Mouse (Mus musculus) ovary, postnatal 36 days (tissue): Measurements from ENCODE around the gene Klhl26.
A peak's percentile ranks its signal among the peaks of the same experiment; 100 is the strongest.
"Not testable (repeated sequence)": the region's sequence is repeated elsewhere in the genome, so short reads cannot be mapped to it uniquely, and the experiment has no call there.

Experiments
- DNase-seq: peaks from one replicate; pipeline ENCODE4 v3.0.0; 2022; ENCODE audit warnings: low spot score, mixed read lengths

Gene Klhl26

DNA sequence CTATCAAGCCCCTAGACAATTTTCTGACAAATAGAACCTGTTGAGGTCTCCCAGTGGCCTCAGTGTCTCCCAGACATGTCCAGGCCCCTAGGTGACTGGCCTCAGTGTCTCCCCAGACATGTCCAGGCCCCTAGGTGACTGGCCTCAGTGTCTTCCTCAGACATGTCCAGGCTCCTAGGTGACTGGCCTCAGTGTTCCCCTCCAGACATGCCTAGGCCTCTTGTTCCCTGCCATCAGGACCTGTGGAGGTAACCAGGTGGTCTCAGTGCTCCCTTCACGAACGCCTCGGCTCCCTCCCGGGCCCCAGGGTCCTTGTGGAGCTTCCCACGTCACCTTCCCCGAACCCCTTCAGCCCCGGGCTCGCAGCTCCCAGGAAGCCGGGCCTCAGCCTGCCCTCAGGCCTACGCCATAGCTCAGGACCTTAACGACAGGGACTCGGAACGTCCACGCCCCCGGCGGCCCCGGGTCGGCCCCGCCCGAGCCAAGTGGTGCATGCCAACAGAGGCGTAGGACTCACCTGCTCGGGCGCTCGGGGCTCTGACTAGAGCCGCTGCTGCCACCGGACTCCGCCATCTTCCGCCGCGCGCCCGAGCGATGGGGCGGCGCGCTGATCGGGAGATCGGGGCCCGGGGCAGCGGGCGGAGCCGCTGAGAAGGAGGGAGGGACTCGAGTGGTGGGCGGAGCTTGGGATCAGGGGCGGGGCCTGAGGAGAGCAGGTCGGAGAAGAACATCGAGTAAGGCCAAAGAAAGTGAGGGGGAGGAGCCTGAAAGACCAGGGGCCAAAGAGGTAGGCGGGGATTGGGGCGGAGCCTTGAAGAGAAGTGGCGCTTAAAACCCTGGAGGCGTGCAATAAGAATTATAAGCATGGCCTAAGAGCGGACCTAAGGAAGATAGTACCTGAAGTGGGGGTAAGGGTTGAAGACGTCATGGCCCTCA is at the start of gene Klhl26:
Gene Klhl26, minus strand, starts transcription at position 636 of the 936 bp plus-strand sequence.
- peak; percentile 97 for DNase-seq

DNA sequence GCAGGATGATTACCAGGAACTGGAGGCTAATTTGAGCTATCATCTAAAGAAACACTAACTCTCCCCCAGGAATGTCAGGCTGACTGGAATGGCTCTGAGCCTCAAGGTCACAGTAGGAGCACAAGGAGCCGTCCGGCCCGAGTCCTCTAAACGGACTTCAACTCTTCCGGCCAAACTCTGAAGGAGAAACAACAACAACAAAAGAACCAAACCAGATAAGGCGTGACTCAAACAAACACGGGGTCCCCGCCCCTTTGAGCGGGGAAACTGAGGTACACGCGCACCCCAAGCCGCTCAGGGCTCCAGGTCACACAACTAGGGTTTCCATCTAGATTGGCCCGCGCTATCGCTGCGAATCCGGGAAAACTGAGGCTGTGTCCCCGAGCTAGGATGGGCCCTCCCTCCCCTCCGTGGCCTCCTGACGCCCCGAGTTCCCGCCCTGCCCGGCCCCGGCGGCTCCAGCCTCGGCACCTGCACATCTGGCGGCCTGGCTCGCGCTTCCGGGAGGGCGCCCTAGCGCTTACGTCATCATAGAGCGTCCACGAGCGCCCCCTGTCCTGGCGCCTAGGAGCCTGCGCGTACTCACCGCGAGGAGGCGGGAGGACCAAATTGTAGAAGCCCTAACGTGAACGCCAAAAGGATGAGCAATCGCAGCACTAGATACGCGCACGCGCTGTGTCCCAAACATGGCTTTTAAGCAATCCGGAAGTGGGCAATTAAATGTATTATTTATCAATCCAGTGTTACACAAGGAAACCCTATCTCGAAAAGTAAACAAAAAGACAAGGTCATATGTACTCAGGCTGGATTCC is 46.0 kb upstream of the Klhl26 start:
- DNase-seq, result peak; percentile 96

DNA sequence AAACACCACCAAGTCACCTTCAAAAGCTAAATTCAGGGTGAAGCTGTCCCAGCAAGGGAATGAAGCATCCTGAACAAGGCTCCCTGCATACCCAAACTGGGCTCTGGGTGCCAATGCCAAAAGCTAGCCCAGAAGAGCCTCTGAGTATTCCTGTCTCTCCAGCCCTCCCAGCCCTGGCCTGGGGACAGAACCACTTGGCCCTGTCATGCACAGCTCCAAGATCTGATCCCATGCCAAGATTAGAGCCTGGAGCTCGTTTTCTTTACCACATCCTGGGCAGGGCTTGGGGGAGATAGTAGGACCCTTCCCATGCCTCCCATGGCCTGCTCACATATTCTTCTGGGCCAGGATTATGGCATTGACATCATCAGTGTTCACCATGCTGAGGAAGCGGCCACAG is 42.8 kb upstream of the Klhl26 start:
- no peak for DNase-seq

DNA sequence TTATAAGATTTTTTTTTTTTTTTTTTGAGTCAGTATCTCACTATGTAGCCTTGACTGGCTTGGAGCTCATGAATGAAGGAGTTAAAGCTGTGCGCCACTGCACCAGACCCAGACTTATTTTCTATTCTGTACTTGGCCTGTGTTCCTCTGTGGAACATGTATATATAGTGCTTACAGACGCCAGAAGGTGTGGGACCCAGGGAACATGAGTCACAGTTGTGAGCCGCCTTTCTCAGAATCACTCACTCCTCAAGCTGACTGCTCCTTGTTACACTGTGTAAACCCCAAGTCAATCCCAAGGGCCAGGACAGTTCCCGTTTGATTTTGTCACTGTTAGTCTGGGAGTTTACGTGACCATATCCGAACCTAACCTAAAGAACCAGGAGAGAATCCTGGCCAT is 42.3 kb upstream of the Klhl26 start:
- DNase-seq, result no peak

DNA sequence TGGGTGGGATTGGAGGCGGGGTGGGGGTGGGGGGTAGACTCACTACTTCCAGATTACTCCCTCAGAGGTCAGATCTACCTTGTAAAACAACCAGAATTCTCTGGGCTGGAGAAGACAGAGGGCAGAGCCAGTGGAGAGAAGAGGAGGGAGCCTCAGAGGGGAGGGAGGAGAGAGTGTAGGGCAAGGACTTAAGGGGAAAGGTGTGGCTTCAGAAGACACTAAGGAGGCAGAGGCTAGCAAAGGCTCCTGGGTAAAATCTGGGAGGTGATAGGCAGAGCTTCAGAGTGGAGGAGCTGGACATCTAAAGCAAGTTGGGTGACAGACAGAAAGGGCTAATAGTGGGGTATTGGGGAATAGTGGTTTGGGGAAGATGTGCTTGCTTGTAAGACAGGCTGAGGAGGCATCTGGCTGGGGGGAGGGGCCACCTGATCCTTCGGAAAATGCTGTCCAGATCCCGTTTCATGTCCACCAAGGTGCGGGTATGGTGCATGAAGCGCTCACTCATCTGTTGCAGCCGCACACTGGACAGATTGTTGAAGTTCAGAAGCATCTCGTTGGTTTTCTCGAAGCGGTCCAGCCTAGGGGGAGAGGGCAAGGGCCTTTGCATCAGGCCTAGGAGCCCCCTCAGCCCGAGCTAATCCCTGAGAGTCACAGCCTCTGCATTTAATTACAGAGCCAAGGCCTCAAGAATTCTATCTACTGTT is 41.3 kb upstream of the Klhl26 start:
- DNase-seq, result no peak

DNA sequence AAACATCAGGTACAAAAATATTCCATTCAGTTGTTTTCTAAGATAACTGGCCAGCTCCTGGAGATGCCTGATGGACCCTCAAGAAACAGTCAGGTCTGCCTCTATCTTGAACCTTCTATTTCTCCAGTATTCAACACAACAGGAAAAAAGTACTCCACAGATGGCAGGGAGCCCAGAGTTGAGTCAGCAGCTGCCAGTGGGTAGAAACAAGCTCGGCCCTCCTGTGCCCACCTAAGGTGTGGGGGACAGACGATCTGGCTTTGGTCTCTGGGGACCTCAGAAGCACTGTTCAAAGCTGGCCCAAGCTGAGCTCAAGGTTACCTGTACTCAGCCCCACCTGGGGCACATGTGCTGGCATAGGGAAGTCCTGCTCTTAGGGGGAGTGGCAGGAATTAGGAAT is 36.7 kb upstream of the Klhl26 start:
- no peak for DNase-seq

DNA sequence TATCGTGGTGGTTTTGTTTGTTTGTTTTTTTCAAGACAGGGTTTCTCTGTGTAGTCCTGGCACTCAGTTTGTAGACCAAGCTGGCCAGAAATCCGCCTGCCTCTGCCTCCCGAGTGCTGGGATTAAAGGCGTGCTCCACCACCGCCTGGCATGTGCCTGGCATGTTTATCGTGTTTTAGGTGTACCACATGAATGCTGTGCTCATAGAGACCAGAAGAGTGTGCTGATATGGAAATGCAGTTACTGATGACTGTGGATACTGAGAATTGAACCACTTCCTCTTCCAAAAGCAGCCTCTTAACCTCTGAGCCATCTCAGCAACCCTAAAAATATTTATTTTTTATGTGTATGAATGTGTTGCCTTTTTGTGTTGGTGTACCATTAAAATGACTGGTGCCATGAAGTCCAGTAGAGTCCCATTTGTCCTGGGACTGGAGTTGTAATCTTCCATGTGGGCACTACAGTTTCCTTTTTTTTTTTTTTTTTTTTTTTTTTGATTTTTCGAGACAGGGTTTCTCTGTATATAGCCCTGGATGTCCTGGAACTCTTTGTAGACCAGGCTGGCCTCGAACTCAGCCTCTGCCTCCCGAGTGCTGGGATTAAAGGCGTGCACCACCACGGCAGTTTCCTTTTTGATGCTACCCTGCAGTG is 35.6 kb upstream of the Klhl26 start:
- no peak for DNase-seq

DNA sequence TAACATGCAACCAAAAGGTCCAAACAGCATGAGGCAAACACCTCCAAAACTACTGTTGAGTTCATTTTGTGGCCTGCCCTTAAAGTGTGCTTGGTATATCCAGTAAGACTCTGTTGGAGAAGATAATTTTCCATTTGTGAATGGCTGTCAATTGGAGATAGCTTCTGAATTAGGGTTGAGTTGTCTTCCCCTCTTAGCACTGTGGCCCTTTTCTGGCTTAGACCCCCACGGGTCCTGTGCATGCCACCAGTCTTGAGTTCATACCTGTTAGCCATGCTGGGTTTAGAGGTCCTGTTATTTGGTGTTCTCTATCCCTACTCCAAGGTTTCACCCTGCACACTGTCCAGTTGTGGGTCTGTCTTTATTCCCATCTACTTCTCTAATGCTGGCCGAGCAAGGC is 35.0 kb upstream of the Klhl26 start:
- no peak for DNase-seq

DNA sequence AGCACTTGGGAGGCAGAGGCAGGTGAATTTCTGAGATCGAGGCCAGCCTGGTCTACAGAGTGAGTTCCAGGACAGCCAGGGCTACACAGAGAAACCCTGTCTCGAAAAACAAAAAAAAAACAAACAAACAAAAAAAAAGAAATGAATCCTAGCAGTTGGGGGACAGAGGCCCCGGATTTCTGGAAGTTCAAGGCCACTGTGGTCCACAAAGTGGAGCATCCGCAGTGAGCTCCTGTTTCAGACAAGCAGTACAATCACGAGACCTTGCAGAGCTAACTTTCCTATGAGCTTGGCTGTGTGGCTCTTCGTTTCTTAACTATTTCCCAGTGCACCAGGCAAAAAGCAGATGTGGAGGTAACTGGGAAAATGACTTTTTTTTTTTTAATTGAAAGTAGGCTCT is 34.4 kb upstream of the Klhl26 start:
- not testable (repeated sequence) for DNase-seq

DNA sequence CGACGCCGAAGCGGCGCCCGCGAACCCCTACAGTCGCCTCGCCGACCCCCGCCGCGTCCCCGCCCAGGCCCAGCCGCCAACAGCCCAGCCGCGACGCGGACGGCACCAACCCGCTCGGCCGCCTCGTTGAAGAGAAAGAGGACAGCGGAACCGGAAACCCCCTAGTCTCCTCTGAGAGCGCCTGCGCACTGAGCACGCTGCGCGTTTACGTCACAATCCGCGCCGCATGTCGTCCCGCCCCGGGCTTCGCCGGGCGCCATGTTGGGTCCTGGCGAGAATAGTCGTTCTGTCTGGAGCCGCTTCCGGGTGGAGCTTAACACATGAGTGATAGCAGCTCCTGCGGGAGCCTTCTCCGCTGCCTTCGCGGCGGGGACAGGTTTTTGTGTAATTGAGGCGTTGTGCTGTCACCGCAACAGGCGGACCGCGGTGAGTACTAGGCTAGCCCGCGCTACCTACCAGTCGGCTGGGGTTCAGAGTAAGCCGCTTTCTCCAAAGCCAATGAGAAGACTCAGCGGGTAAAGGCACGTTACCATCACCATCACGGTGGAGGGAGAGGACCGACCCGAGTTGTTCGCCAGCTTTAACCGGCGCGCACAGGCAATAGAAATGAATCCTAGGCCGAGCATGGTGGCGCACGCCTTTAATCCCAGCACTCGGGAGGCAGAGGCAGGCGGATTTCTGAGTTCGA is 33.6 kb upstream of the Klhl26 start, which contains the start of gene Uba52:
Gene Uba52, minus strand, starts transcription at position 574 of the 688 bp plus-strand sequence.
- peak; percentile 97 for DNase-seq

DNA sequence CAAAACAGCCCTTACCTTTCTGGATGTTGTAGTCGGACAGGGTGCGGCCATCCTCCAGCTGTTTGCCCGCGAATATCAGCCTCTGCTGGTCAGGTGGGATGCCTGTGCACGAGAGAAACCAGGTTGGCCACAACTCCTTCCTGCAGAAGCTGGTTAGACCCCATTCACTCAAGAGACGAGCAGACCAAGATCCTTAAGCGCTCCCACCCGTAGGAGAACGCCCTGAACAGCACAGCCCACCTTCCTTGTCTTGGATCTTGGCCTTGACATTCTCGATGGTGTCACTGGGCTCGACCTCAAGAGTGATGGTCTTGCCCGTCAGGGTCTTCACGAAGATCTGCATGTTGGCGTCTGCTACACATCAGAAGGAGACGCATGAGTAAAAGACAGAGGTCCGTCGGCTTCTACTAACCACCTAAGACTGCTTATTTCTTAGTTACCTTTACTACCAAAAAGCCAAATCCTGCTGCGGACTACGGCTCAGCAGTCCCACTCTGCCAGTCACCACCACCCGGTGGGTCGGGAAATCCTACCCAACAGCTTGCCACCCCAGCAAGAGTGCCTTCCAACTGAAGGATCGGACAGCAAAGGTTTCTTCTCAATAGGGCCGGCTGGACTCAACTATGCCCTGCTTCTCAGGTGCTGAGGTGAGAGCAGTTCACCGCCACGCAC is 32.6 kb upstream of the Klhl26 start:
- no peak for DNase-seq

DNA sequence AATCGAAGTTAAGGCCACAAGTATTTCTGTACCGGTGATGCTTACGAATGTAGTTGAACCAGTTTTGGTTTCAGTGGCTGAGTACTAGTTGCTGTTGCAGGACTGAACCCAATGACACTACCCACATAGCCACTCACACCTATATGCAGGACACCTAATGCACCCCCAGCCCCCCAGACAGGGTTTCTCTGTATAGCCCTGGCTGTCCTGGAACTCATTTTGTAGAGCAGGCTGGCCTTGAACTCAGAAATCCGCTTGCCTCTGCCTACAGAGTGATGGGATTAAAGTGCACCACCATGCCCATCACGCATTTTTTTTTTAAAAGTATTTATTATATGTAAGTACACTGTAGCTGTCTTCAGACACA is 30.2 kb upstream of the Klhl26 start:
- DNase-seq, result no peak

DNA sequence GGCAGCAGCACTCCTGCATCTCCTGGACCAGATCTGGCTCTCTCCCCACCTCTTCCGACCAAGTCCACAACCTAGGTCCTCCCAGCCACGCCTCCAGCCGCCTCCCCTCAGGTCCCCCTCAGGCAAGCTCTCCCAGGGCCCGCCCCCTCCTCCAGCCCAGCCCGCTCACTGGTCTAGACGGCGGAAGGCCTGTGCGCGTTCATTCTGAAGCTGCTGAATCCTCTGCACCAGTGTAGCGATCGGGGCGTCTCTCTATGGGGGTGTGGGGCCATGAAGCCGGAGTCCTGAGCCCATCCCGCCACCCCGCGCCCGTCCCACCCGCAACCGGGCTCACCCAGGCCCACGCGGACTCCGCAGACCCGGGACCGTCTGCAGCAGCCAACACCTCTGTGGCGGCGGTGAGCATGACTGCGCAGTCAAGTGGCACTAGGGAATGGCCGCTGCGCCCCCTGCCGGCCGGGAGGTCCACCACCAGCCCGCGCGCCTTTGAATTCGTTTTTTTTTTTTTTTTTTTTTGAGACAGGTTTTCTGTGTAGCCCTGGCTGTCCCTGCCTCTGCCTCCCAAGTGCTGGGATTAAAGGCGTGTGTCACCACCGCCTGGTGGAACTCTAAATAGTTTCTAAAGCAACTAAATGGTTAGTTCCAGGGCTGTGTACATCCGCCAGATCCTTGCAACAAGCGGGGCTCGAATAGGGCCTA is 29.7 kb upstream of the Klhl26 start, which contains the start of gene Rex1bd:
Gene Rex1bd, minus strand, starts transcription at position 425 of the 699 bp plus-strand sequence.
- DNase-seq, result peak; percentile 93

DNA sequence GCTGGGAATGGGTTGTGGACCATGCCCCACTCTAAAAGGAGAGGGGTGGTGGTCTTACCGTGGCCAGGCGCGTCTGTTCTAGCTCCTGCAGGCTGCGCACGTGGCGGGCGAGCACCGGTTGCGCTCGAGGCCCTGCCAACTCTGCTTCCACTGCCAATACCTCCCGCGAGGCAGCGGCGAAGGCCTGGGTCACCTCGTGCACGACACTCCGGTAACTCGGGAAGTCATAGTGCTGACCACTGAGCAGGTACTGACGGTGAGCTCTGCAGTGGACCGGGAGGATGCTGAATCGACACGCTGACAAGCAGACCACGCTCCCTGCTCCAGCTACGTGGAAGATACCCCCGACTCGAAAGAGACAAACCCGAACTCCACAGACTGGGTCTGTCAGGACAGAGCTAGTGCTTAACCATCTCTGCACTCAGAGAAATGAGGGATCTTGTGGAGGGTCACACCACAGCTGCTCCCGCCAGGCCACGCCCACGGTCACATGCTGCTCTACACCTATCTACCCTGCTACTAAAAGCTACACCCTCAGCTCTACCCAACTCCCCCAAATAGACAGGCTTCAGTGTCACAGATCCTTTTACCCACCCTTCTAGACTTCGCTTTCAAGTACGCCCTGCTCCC is 29.0 kb upstream of the Klhl26 start:
- DNase-seq, result no peak

DNA sequence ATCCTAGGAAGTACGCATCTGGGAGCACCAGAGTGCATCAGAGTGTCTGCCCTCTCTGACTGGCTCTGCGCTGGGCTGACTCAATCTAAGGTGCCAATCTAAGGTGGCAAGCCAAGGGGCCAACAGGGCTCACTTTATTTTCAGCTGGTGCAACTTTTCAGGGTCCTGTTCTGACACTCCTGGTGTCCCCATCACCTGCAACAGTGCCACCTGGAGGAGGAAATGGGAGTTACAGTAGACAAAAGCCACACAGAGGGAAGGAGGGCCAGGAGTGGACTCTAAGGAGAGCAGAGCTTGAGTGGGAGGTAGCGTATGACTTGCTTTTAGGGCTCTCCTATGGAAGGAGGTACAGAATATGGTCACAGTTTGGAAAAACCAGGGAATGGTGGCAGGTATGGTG is 28.1 kb upstream of the Klhl26 start:
- peak; percentile 51 for DNase-seq

DNA sequence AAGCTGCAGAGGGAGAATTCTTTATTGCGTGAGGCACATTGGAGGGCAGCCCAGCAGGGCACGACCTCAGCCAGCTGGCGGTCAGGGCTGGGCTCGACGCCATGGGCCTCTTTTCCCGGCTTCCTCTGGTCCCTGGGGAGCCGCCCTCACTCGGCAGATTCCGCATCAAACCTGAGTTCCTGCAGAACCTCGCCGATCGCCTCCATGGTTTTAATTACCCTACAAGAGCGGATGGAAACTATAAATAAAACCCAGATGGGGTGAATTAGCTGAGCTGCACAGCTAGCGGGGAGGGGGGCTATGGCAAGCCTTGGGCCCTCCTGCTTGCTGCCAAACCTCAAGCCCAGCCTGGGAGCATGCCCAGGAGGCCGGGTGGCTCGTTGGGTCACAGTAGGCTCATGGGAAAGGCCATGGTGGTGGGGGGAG is 27.5 kb upstream of the Klhl26 start:
- DNase-seq, result peak; percentile 67

DNA sequence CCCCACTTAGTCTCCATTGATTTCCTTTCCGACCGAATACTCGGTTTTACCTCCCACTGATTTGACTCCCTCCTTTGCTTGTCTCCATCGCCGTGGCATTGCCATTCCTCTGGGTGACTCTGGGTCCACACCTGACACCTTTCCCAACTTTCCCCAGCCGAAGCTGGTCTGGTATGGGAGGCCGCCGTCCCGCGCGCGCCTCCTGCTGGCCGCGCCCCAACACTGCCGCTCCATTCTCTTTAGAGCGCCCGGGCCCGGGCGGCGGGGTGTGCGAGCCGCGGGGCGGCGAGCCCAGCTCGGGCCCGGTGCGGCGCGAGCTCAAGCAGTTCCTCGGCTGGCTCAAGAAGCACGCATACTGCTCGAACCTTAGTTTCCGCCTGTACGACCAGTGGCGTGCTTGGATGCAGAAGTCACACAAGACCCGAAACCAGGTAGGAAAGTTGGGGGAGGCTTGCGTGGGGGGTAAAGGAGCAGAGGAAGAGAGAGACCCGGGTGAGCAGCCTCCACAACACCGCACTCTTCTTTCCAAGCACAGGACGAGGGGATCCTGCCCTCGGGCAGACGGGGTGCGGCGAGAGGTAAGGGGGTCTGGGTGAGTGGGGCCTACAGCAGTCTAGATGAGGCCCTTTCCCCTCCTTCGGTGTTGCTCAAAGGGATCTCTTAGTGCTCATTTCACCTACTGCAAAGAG is 26.4 kb upstream of the Klhl26 start:
- DNase-seq, result peak; percentile 71

DNA sequence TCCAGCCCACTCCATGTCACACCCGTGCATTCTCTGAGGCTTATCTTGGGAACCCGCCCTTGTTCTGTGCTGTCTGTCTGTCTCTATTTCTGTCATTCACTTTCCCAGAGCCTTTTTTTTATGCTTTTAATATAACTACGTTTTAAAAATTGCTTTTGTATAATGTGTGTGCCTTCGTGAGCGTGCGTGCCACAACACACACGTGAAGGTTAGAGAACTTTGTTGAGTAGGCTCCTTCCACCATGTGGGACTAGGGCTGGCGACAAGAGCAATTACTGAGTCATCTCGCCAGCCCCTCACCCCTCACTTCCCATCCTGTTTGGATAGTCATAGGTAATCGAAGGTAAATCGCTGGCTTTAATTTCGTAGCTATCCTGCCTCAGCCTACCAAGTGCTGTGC is 25.8 kb upstream of the Klhl26 start:
- no peak for DNase-seq
